Comparison of ENCODE assay signal across 29 mouse cellular contexts in the genomic region with DNA sequence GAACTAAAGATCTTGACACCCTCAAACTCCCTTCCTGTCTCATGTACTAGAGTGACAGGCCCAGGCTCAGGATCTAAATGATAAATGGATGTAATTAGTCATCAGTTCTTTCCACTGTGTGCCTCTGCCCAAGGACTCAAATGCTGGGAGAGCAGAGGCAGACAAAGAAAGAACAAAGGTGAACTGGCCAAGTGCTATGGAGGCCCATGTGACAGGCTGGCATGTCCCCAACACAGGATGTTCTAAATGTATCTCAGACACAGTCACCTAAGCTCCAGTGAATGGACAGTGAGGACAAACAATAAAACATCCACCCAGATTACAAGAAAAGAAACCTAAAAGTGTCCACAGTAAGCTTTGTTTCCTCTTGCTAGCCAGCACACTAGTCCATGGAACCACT. TPM values are rescaled to one million over a fixed set of nuclear protein-coding genes. Genes with fewer than 3 reads are reported as not detected.
DNase-seq lines count a peak whose midpoint lies in the region; ATAC-seq and TF ChIP-seq lines count a peak whose summit lies in the region.
"Had no signal": no experiment of that assay in that cellular context is flagged by ENCODE, and none has a peak within 500 bp of the region (broad histone marks: within the 10 kb centered on the region; RNA-seq: fewer than 3 reads in every experiment).

No protein-coding gene starts in this region.

- H3K27me3 ChIP-seq in heart, embryonic 12.5 days (replicated peaks), result no peaks in the 10 kb centered on the region
- no peaks in the 10 kb centered on the region for H3K27me3 ChIP-seq in kidney, adult 2 months (replicated peaks; ENCODE audit: control insufficient read depth, insufficient read depth, low read length)
- no peaks in the 10 kb centered on the region for H3K27me3 ChIP-seq in kidney, embryonic 16.5 days (ENCODE audit: insufficient read depth, low read length)
- H3K27me3 ChIP-seq: embryonic facial prominence, embryonic 15.5 days; forebrain, embryonic 12.5 days; hindbrain, embryonic 13.5 days; midbrain, embryonic 13.5 days; neural tube, embryonic 13.5 days; stomach, embryonic 15.5 days had no signal

- no peaks in the 10 kb centered on the region for H3K36me3 ChIP-seq in heart, embryonic 12.5 days
- no peaks in the 10 kb centered on the region for H3K36me3 ChIP-seq in kidney, adult 2 months (ENCODE audit: control insufficient read depth, insufficient read depth, low read length)
- no peaks in the 10 kb centered on the region for H3K36me3 ChIP-seq in kidney, embryonic 16.5 days (ENCODE audit: insufficient read depth, low read length)
- H3K36me3 ChIP-seq: embryonic facial prominence, embryonic 10.5 days; embryonic facial prominence, embryonic 15.5 days; forebrain, embryonic 12.5 days; hindbrain, embryonic 13.5 days; midbrain, embryonic 13.5 days; neural tube, embryonic 13.5 days; stomach, embryonic 15.5 days had no signal

- 0 out of 2 replicates have a peak, but pooled peaks cover 4% of the 10 kb centered on the region for H3K9me3 ChIP-seq in heart, embryonic 12.5 days (replicated peaks)
- no peaks in the 10 kb centered on the region for H3K9me3 ChIP-seq in kidney, embryonic 16.5 days (ENCODE audit: low read length)
- H3K9me3 ChIP-seq: embryonic facial prominence, embryonic 10.5 days; embryonic facial prominence, embryonic 15.5 days; forebrain, embryonic 12.5 days; hindbrain, embryonic 13.5 days; midbrain, embryonic 13.5 days; neural tube, embryonic 13.5 days; stomach, embryonic 15.5 days had no signal

- H3K27ac ChIP-seq in heart, embryonic 12.5 days (ENCODE audit: poor library complexity, severe bottlenecking), result no peak overlapping the region
- no peak overlapping the region for H3K27ac ChIP-seq in kidney, adult 2 months (ENCODE audit: insufficient read depth, low read depth, low read length)
- no peak overlapping the region for H3K27ac ChIP-seq in kidney, embryonic 16.5 days (ENCODE audit: low read length)
- H3K27ac ChIP-seq: embryonic facial prominence, embryonic 10.5 days; embryonic facial prominence, embryonic 15.5 days; forebrain, embryonic 12.5 days; hindbrain, embryonic 13.5 days; liver, embryonic 14.5 days; macrophage; midbrain, embryonic 13.5 days; neural tube, embryonic 13.5 days; stomach, embryonic 15.5 days had no signal

- no peak for ATAC-seq in heart, embryonic 12.5 days (ENCODE audit: insufficient number of reproducible peaks, low FRiP score)
- ATAC-seq in kidney, embryonic 16.5 days (ENCODE audit: low FRiP score, low TSS enrichment), result no peak
- ATAC-seq: CD4-positive, CD25-positive, alpha-beta regulatory T cell, adult 4 months; forebrain, postnatal 0 days; intestine, embryonic 16.5 days; midbrain, embryonic 13.5 days had no signal

- TF ChIP-seq CTCF in kidney, adult 2 months (conservative IDR thresholded peaks at IDR 0.05; ENCODE audit: insufficient read depth, insufficient read length, low read depth, low read length), result no peak

- no peak overlapping the region for H3K4me3 ChIP-seq in heart, embryonic 12.5 days
- no peak overlapping the region for H3K4me3 ChIP-seq in kidney, adult 2 months (ENCODE audit: insufficient read depth, low read depth, low read length)
- H3K4me3 ChIP-seq in kidney, embryonic 16.5 days (ENCODE audit: low read length), result no peak overlapping the region
- H3K4me3 ChIP-seq: embryonic facial prominence, embryonic 10.5 days; embryonic facial prominence, embryonic 15.5 days; forebrain, embryonic 12.5 days; hindbrain, embryonic 13.5 days; midbrain, embryonic 13.5 days; neural tube, embryonic 13.5 days; stomach, embryonic 15.5 days had no signal

- no peak overlapping the region for H3K4me2 ChIP-seq in heart, embryonic 12.5 days
- no peak overlapping the region for H3K4me2 ChIP-seq in kidney, embryonic 16.5 days (replicated peaks; ENCODE audit: low read depth, low read length)
- H3K4me2 ChIP-seq: embryonic facial prominence, embryonic 15.5 days; forebrain, embryonic 12.5 days; hindbrain, embryonic 13.5 days; midbrain, embryonic 13.5 days; neural tube, embryonic 13.5 days; stomach, embryonic 15.5 days had no signal

- no peaks in the 10 kb centered on the region for H3K4me1 ChIP-seq in heart, embryonic 12.5 days (replicated peaks)
- no peaks in the 10 kb centered on the region for H3K4me1 ChIP-seq in kidney, adult 2 months (ENCODE audit: control insufficient read depth, insufficient read depth, low read length)
- no peaks in the 10 kb centered on the region for H3K4me1 ChIP-seq in kidney, embryonic 16.5 days (ENCODE audit: insufficient read depth, low read length)
- H3K4me1 ChIP-seq: embryonic facial prominence, embryonic 10.5 days; forebrain, embryonic 12.5 days; hindbrain, embryonic 13.5 days; midbrain, embryonic 13.5 days; neural tube, embryonic 13.5 days; stomach, embryonic 15.5 days had no signal

- no peak for TF ChIP-seq POLR2A in kidney, adult 2 months (IDR thresholded peaks at IDR 0.05; ENCODE audit: low read depth, low read length)

- no peak overlapping the region for H3K9ac ChIP-seq in heart, embryonic 12.5 days
- H3K9ac ChIP-seq in kidney, embryonic 16.5 days (replicated peaks; ENCODE audit: low read length), result no peak overlapping the region
- H3K9ac ChIP-seq: embryonic facial prominence, embryonic 15.5 days; forebrain, embryonic 12.5 days; forebrain, postnatal 0 days; hindbrain, embryonic 13.5 days; liver, embryonic 14.5 days; midbrain, embryonic 13.5 days; neural tube, embryonic 13.5 days; stomach, embryonic 15.5 days had no signal

- peak; percentile 91 for DNase-seq in heart, adult 11 months
- DNase-seq in kidney, adult 2 months, result peak; percentile 8
- DNase-seq in kidney, postnatal 25 days, result no peak
- DNase-seq in kidney, postnatal 4 days, result peak; percentile 8 to 11
- DNase-seq in heart, postnatal 4 days, result peak; percentile 36
- DNase-seq in layer of hippocampus, postnatal 14 days (ENCODE audit: low spot score in 2 of 2), result no peak
- DNase-seq: adrenal gland, postnatal 14 days; cerebellum, adult 2 months; cerebellum, postnatal 14 days; forebrain, postnatal 0 days; gastrocnemius, postnatal 10 days; layer of hippocampus, adult 9-11 months; liver; lung, adult 2 months; lung, postnatal 10 days had no signal

RNA-seq across cellular contexts. Expression of gene Rcan2, which starts 11.8 kb away (rescaled TPM):
- 44.1 and 44.3 TPM in 2 replicates for polyA plus RNA-seq in heart, embryonic 12.5 days (2016; fragmentation: Nextera tagmentation; extraction: Ambion mirVana)
- polyA plus RNA-seq in kidney, adult 2 months (2012; rRNA removed), result 15.4 and 18.3 TPM in 2 replicates
- 7.2 and 8.0 TPM in 2 replicates for polyA plus RNA-seq in kidney, embryonic 16.5 days (2015; fragmentation: Nextera tagmentation; extraction: Ambion mirVana)
- total RNA-seq in heart, postnatal 4 days (2021), result 100 to 1,000 TPM; 167 to 178 TPM
- total RNA-seq in layer of hippocampus, postnatal 14 days (2021), result 10 to 100 TPM; 46.3 to 47.4 TPM
- total RNA-seq: megakaryocyte-erythroid progenitor cell, adult 5-6 weeks had no signal
- polyA plus RNA-seq: CD4-positive, CD25-positive, alpha-beta regulatory T cell, adult 4 months; macrophage had no signal

Comparison
In these comparisons a context has a peak if more than half of its experiments do, and no peak if none do; other contexts are left out.
1. DNase-seq: peak in heart, adult 11 months (single experiment), kidney, adult 2 months (single experiment), kidney, postnatal 4 days (2 of 2) and heart, postnatal 4 days (single experiment); none in kidney, postnatal 25 days (0 of 2) and layer of hippocampus, postnatal 14 days (0 of 2).